Mouse (Mus musculus): ENCODE measurements around the gene Ccdc138.
"Not testable (repeated sequence)": the region's sequence is repeated elsewhere in the genome, so short reads cannot be mapped to it uniquely, and the experiment has no call there.

Ccdc138 gene

DNA sequence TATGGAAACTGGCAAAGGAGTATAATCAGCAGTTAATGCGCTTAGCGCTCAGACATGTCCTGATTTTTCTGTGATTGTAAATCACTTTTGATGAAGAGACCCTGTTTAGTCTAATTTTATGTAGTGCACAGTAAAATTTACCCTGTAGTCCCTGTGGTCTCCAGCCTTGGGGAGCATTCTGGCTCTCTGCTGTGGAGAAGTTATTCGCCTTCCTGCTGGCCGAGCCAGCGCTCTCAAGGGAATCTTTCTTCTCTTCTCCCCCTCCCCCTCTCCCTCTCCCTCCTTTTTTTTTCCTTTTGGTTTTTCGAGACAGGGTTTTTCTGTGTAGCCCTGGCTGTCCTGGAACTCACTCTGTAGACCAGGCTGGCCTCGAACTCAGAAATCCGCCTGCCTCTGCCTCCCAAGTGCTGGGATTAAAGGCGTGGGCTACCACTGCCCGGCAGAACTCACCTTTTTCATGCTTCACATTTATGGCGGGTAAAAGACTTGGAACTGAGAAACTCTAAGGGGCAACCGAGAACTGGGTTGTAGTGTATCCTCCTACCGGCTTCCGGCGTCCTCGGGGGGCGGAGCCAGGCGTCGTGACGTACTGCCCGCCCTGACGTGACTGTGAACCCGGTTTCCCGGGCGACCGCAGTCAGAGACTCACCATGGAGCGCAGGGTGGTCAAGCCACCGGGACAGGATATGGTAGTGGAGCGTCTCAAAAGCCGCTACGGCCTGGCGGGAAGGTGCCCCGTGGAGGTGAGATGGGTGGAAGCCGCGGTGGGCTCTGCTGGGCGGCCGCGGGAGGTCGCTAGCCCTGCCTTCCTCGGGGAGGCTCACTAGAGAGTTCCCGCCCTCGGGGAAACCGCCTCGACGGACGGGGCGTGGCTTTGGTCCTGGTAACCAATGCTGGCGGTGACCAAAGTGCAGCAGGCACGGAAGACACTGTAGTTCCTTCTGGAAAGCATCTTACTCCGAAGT lies at the start of gene Ccdc138:
Gene Ccdc138 (plus strand): TSS at position 629 of the 965 bp plus-strand sequence.
- peak; percentile 89 for DNase-seq (ENCODE audit: low read depth, low spot score)

DNA sequence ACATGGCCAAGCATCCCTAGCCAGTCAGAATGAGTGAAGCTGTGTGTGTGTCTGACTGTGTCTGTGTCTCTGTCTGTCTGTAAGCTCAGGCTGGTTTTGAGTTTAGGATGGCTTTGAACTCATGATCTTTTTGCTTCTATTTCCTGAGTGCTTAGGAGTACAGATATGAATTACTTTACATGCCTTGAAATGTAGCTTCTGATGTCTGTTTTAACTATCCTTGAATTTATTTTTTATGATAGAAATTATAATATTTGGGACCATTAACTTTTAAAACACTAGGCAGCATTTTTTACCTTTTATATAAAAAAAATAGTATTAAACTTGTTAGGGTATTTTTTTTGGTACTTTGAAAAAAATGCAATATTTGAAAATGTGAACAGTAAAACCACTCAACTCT lies 46.2 kb upstream of the Ccdc138 start:
- DNase-seq (ENCODE audit: low read depth, low spot score) = no peak

DNA sequence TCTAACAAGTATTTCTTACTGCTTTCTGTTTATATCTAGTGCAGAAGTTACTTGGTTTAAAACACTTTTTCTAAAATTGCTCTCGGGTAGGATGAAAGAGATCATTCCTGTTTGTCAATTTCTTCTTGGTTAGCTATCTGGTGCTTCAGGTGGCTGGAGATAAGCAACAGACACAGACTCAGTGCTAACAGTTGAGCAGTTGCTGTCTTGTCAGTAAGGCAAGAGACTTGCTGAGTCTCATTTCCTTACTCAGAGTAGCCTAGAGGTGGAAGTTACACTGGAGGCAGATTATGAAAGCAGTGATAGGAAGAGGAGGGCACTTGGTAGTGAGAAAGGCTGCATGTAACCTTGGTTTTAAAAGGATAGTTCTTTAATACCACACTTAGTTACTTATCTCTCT lies 45.6 kb upstream of the Ccdc138 start:
- DNase-seq (ENCODE audit: low read depth, low spot score) = no peak

DNA sequence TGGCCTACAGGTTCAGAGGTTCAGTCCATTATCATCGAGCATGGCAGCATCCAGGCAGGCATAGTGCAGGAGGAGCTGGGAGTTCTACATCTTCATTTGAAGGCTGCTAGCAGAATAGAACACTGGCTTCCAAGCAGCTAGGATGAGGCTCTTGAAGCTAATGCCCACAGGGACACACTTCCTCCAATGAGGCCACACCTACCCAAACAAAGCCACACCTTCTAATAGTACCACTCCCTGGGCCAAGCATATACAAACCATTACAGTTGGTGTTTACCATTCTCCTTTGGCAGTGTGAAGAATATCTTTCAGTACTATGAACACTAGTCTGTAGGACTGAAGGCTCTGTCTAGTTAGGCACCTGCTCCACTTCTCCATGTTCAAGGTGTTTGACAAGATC lies 37.9 kb upstream of the Ccdc138 start:
- no peak for DNase-seq (ENCODE audit: low read depth, low spot score)

DNA sequence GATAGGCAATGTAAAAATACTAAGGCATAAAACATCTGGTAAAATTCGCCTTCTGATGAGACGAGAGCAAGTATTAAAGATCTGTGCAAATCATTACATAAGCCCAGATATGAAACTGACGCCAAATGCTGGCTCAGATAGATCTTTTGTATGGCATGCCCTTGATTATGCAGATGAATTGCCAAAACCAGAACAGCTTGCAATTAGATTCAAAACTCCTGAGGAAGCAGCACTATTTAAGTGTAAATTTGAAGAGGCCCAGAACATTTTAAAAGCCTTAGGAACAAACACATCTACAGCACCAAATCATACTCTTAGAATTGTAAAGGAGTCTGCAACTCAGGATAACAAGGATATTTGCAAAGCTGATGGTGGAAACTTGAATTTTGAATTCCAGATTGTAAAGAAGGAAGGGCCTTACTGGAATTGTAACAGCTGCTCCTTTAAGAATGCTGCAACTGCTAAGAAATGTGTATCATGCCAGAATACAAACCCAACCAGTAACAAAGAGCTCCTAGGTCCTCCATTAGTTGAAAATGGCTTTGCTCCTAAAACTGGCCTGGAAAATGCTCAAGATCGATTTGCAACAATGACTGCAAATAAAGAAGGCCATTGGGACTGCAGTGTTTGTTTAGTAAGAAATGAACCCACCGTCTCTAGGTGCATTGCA lies 20.5 kb upstream of the Ccdc138 start:
- peak; percentile 79 for DNase-seq (ENCODE audit: low read depth, low spot score)

DNA sequence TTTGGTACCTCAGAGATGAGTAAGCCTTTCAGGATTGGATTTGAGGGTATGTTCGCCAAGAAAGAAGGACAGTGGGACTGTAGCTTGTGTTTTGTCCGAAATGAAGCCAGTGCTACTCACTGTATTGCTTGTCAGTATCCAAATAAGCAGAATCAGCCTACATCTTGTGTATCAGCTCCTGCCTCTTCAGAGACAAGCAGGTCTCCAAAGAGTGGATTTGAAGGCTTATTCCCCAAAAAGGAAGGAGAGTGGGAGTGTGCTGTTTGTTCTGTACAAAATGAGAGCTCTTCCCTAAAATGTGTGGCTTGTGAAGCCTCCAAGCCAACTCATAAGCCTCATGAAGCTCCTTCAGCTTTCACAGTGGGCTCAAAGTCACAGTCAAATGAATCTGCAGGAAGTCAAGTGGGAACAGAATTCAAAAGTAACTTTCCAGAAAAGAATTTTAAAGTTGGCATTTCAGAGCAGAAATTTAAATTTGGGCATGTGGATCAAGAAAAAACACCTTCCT lies 19.6 kb upstream of the Ccdc138 start:
- DNase-seq (ENCODE audit: low read depth, low spot score) = peak; percentile 66

DNA sequence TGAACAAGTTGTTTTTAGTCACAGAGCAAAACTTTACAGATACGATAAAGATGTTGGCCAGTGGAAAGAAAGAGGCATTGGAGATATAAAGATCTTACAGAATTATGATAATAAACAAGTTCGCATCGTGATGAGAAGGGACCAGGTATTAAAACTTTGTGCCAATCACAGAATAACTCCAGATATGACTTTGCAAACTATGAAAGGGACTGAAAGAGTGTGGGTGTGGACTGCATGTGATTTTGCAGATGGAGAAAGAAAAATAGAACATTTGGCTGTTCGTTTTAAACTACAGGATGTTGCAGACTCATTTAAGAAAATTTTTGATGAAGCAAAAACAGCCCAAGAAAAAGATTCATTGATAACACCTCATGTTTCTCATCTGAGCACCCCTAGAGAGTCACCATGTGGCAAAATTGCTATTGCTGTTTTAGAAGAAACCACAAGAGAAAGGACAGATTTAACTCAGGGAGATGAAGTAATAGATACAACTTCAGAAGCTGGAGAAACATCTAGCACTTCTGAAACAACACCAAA lies 17.7 kb upstream of the Ccdc138 start:
- DNase-seq (ENCODE audit: low read depth, low spot score) = peak; percentile 51

DNA sequence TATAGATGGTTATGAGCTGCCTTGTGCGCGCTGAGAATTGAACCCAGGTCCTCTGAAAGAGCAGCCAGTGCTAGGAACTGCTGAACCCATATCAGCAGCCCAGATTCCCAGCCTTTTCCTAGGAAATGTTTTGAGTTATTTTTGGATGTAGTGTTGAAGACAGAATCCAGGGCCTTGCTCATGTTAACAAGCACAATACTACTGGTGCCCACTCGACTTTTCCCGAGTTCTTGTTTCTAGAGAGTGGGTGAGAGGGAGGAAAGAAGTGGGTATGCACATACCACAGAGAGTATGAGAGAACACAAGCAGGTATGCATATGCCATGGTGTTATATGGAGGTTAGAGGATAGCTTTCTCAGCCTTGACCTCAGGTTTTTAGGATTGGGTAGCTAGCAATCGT lies 6.7 kb upstream of the Ccdc138 start:
- no peak for DNase-seq (ENCODE audit: low read depth, low spot score)

DNA sequence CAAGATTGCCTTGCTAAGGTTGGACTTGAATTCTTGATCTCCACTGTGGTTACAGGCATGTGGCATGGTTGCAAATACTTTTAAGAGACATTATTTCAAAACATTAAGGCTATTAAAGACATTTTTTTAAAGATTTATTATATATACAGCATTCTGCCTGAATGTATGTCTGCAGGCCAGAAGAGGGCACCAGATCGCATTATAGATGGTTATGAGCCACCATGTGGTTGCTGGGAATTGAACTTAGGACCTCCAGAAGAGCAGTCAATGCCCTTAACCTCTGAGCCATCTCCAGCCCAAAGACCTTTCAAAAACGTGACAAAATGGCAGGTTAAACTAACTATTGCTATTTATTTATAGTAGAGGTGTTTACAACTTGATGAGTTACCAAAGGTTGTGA lies 2.1 kb upstream of the Ccdc138 start:
- DNase-seq (ENCODE audit: low read depth, low spot score) = no peak

DNA sequence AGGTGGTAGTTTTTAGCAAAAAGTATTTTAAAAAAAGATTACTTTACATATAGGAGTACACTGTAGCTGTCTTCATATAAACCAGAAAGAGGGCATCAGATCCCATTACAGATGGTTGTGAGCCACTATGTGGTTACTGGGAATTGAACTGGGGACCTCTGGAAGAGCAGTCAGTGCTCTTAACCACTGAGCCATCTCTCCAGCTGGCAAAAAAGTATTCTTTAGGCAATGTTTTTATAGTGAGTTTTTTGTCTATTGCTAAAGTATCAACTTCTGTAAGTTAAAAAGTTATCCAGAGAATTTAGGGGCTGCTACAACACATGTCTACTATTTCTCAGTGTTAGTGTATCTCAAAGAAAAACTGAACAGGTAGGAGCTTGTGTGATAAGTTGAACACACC lies 1.0 kb upstream of the Ccdc138 start:
- no peak for DNase-seq (ENCODE audit: low read depth, low spot score)

DNA sequence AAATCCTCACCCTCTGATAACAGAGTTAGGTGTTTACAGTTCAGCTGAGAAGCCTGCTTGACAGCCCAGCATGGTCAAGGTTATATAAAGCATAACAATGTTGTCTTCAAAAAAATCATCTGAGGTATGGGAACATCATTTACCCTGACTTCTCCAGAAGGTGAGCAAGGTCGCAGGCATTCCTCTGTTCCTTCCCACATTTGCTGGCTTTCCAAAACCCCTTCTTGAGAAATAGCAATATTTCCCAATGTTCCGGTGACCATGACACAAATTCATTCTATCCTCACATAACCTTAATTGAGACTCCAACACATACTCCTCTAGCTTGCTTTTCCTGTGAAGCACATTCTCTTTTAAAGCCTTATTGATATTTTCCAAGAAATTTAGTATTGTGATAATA lies 768 bp downstream of the Ccdc138 start:
- no peak for DNase-seq (ENCODE audit: low read depth, low spot score)

DNA sequence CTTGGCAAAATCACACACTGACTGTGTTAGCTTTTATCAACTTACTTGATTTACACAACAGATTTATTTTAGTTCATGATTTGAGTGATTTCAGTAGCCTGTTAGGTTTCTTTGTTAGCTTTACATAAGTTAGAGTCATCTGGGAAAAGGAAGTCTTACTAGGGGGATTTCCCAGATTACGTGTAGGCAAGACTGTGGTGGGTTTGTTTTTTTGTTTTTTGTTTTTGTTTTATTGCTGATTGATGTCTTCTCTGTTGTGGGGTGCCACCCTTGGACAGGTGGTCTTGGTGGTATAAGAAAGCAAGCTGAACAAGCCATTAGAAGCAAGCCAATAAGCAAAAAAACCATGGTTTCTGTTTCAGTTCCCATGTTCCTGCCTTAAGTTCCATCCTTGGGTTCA lies 31.6 kb downstream of the Ccdc138 start:
- DNase-seq (ENCODE audit: low read depth, low spot score) = no peak

DNA sequence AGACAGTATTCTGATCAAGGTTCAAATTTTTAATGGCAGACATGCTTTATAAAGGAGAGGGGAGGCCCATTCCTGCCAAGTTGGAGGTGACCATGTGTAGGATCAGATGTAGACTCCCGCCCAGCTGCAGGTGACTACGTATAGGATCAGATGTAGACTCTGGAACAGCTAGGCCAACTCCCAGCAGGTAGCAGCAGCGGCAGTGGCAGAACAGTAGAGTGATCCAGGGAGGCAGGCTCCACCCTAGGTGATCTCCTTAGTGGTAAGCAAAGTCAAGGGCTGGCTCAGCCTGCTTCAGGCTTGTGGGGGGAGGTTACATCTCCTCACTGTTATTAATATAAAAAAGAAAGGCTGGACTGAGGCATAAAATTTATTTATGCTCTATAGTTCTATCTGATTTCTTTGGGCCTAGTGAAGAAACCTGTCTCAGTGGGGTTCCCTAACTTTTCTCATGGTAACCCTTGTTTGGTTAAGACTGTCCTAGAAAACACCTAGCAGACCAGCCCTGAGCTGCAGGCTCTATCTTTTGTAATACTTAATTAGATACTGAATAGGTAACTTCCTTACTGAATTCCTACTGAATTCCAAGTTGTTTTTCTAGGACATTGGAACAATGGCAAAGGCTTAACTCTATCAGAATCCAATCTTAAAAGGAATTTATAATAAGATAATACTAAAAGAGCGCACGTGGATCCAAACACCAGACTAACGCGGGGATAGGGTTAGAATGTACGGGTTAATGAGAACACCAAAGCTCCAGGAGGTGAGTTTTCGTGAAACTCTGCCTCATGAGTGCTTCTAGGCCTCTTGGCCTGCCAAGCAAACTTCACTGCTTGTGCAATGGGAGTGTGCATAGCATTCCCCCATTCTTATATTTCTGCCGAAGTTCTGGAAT lies 33.4 kb downstream of the Ccdc138 start:
- no peak for DNase-seq (ENCODE audit: low read depth, low spot score)

DNA sequence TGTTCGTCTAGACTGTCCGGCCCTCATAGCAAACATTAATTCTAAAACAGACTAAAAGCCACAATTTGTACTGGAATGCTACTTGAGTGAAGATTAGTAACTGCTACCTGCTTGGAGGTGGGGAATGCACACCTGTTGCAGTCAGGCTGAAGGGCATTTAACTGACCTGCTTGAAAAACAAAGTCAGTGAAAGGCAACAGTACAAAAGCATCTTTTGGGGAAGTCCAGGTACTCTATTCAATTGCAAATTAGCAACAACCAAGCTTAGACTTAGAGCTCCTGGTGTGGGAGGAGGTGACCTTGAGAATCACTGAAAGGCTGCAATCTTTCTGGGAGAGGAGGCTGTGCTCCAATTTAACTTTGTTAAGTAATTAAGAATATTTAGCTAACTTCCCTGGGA lies 34.4 kb downstream of the Ccdc138 start:
- DNase-seq (ENCODE audit: low read depth, low spot score) = no peak

DNA sequence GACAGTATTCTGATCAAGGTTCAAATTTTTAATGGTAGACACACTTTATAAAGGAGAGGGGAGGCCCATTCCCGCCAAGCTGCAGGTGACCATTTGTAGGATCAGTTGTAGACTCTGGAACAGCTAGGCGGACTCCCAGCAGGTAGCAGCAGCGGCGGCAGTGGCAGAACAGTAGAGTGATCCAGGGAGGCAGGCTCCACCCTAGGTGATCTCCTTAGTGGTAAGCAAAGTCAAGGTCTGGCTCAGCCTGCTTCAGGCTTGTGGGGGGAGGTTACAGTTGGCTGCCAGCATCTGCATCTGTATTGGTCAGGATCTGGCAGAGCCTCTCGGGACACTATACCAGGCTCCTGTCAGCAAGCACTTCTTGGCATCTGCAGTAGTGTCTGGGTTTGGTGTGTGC lies 38.5 kb downstream of the Ccdc138 start:
- not testable (repeated sequence) for DNase-seq (ENCODE audit: low read depth, low spot score)

DNA sequence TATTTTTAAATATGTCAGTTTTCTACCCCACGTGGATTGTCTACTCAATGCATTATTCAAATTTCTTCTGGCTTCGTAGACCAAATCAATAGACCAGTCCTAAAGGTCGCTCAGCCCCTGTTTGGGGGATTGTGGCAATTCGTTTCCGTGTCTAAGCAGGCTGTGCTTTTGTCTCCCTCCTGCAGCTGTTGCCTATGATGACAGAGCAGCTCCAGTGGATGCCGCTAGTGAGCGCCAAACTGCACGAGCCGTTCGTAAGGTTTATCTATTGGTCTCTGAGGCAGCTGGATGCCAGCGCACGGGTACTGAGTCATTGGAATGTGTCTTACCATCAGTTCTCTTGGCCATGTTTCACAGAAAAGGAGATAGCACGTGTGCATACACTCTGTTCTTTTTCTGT lies 42.9 kb downstream of the Ccdc138 start:
- peak; percentile 33 for DNase-seq (ENCODE audit: low read depth, low spot score)

DNA sequence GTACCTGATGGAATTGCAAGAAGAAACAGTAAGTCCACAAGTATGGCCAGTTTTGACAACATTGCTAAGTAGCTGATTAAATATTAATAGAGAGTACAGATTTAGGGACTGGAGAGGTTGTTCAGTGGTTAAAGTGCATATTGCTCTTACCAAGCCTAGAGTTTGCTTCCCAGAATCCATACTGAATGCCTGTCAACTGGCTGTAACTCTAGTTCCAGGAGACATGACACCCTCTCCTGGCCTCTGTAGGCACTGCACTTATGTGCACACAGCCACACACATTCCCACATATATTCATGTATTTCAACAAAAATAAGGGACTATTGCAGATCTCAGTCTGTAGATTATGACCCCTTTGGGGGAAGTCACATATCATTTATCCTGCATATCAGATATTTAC lies 51.0 kb downstream of the Ccdc138 start:
- no peak for DNase-seq (ENCODE audit: low read depth, low spot score)

DNA sequence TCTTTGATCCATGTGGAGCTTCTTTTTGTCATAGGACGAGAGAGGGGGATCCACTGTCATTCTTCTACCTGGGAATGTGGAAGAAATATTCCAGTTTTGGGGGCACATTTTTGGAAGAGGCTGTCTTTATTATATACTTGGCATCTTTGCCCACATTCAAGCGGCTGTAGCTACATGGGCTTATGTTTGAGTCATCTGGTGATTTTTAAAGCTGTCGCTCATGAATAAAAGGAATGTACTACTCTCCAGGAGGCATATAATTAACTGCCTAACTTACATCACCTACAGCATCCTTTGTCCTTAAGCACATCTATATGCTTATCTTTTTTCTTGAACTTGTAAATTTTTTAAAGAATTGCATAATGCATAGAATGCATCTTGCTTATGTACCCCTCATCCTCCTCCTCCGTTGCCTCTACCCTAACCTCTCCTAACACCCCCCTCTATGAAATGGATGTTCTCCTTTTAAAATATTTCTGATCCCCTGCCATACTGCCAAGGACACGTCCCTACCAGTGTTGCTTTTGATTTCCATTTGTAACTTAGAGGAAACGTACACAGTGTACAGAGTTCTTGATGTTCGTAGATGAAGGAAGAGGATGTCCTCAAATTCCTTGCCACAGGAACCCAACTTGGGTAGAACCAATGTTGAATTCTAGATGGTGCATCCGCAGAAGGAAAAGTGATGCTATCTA lies 57.1 kb downstream of the Ccdc138 start:
- DNase-seq (ENCODE audit: low read depth, low spot score) = peak; percentile 25

DNA sequence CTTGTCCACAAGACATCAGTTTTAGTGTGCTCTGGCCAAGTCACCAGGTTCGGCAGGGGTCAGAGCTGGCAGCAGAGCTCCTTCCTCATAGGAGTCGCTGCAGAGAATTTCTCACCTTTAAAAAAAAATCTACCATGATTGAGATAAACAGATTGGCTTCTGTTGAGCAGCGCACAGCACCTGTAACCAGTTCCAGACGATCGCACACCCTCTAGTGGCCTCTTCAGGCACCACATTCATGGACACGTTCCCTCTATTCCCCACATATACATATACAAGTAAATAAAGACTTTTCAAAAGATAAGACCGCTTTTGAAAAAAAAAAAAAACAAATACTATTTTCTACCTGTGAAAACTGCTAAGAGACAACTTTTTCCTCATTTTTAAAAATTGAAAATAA lies 61.4 kb downstream of the Ccdc138 start:
- peak; percentile 71 for DNase-seq (ENCODE audit: low read depth, low spot score)

DNA sequence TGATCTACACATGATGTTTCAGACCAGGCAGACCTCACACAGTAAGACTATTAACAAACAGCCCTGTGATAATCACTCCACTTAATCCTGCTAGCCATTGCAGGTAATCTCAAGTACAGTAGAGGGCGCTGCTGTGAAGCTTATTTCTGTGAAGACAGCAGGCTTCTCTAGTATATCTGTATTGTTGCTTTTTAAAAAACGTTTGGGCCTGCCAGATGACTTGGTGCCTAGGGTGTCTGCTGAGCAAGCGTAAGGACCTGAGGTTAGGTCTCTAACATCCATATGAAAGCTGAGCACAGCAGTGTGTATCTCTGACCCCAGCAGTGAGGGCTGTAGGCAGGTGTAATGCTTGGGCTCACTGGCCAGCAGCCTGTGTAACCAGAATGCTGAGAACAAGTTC lies 62.2 kb downstream of the Ccdc138 start:
- peak; percentile 71 for DNase-seq (ENCODE audit: low read depth, low spot score)

DNA sequence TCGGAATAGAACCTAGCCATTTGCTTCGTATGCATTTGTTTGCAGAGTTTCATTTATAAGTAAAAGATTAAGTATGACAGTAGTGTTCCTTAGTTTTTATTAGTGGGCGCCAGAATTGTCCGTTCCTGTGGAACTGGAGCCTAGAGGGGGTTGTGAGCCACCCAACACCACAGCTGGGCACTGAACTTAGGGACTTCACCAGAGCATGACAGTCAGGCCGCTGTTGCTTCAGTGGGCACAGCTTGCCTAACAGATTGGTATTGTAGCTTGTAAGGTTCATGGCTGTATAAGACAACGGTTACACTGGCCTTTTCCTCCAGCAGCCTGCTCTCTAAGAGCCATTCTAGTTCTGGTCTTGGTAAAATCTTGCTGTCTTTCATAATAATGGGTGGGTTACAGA lies 62.8 kb downstream of the Ccdc138 start:
- DNase-seq (ENCODE audit: low read depth, low spot score) = no peak

Measured in brain, adult 2 months (tissue).